Mouse (Mus musculus) hindbrain, postnatal 0 days (tissue): ENCODE data around the gene Adamts12. TPM values are rescaled to one million over a fixed set of nuclear protein-coding genes. Genes with fewer than 3 reads are reported as not detected.

Experiments used
- ATAC-seq: fragments of 200-750 bp; cut with Nextera tagmentation; 2 replicates; pipeline ENCODE4 v1.8.0; 2017; ENCODE audit warnings: mild to moderate bottlenecking, moderate TSS enrichment, moderate library complexity
- DNase-seq: peaks from one replicate; pipeline ENCODE4 v3.0.0-alpha.2; 2015; ENCODE audit warnings: low spot score
- H3K27ac ChIP-seq: fragments of 300-500 bp; sonication (generic); 2 replicates; pipeline ENCODE4 v1.5.1; 2014; ENCODE audit warnings: mild to moderate bottlenecking
- H3K27me3 ChIP-seq: fragments of 300-500 bp; sonication (generic); 2 replicates; pipeline ENCODE4 v1.6.1; 2014; ENCODE audit warnings: low read length, mixed read lengths; ENCODE audit not compliant: insufficient read depth
- H3K36me3 ChIP-seq: fragments of 300-500 bp; sonication (generic); 2 replicates; pipeline ENCODE4 v1.6.1; 2014; ENCODE audit warnings: low read length, mixed read lengths; ENCODE audit not compliant: insufficient read depth
- H3K4me1 ChIP-seq: fragments of 300-500 bp; sonication (generic); 2 replicates; pipeline ENCODE4 v1.6.1; 2014; ENCODE audit warnings: antibody characterized with exemption, low read length, mixed read lengths; ENCODE audit not compliant: insufficient read depth
- H3K4me2 ChIP-seq: fragments of 300-500 bp; sonication (generic); 2 replicates; pipeline ENCODE4 v1.6.1; 2014; ENCODE audit warnings: low read depth, mild to moderate bottlenecking, low read length, moderate library complexity, mixed read lengths
- H3K4me3 ChIP-seq: fragments of 300-500 bp; sonication (generic); 2 replicates; pipeline ENCODE4 v1.5.1; 2014; ENCODE audit warnings: low read length
- H3K9ac ChIP-seq: fragments of 300-500 bp; sonication (generic); replicated peaks from 2 replicates; pipeline ENCODE4 v1.6.1; 2014; ENCODE audit warnings: mild to moderate bottlenecking, low read length, moderate library complexity, mixed read lengths
- H3K9me3 ChIP-seq: fragments of 300-500 bp; sonication (generic); 2 replicates; pipeline ENCODE4 v1.6.1; 2016; ENCODE audit warnings: low read length, mixed read lengths
- CTCF ChIP-seq: IDR thresholded peaks from 2 replicates; pipeline ENCODE4 v1.5.1; 2016; ENCODE audit warnings: antibody characterized with exemption, control low read depth, low read depth
- WGBS: fragments of 180-500 bp; shearing (Covaris S2); extraction: QIAGEN DNeasy Blood & Tissue Kit; methylation state at CpG from one replicate; pipeline ENCODE4 v1.1.7; 2014; 5-methylcytosine and 5-hydroxymethylcytosine counted together
- polyA plus RNA-seq: library from polyadenylated mRNA; unstranded; fragments of >200 nt; fragmentation: Nextera tagmentation; extraction: Ambion mirVana; gene quantifications from 2 replicates; pipeline ENCODE4 v1.2.1, GENCODE M21; 2015
- total RNA-seq: library from RNA; depleted of rRNA; stranded (reverse); fragments of >200 nt; gene quantifications from 2 replicates; pipeline ENCODE4 v1.2.3, GENCODE M21; 2014; rRNA removed

Adamts12 gene
- total and polyA plus RNA-seq, 2 experiments from 2014 or later, result 1.3 to 7.9 TPM

GRCm38 (mm10) chr15:11383796-11384195 is 319.2 kb downstream of the Adamts12 start:
- DNase-seq (no peak), ATAC-seq (no peak)
- Histone ChIP-seq H3K27ac (no peak overlapping the region), H3K4me3 (no peak overlapping the region), H3K4me1 (no peaks in the 10 kb centered on the region), H3K36me3 (peaks cover 49% of the 10 kb centered on the region), H3K9ac (no peak overlapping the region), H3K4me2 (no peak overlapping the region), H3K9me3 (no peaks in the 10 kb centered on the region), H3K27me3 (no peaks in the 10 kb centered on the region)
- no peak for TF ChIP-seq CTCF
- 92% methylated on average over 21 of the region's 21 CpGs for WGBS

GRCm38 (mm10) chr15:11392903-11393302 is 328.3 kb downstream of the Adamts12 start:
- ATAC-seq, result no peak
- DNase-seq, result no peak

GRCm38 (mm10) chr15:11396421-11396820 is 331.8 kb downstream of the Adamts12 start:
- peaks cover 9% of the 10 kb centered on the region for H3K4me1 ChIP-seq
- H3K36me3 ChIP-seq, result peaks cover 19% of the 10 kb centered on the region
- H3K9me3 ChIP-seq, result no peaks in the 10 kb centered on the region
- ATAC-seq (no peak), DNase-seq (no peak)
- WGBS, result 94% methylated on average over 6 of the region's 6 CpGs
- H3K4me3 ChIP-seq, result no peak overlapping the region
- H3K4me2 ChIP-seq, result no peak overlapping the region
- no peak overlapping the region for H3K27ac ChIP-seq
- no peaks in the 10 kb centered on the region for H3K27me3 ChIP-seq
- no peak for TF ChIP-seq CTCF
- H3K9ac ChIP-seq, result no peak overlapping the region

More at GRCm38 (mm10) chr15:11392903-11393302, 328.3 kb downstream of the Adamts12 start:
- TF ChIP-seq CTCF, result no peak
- H3K9ac ChIP-seq, result no peak overlapping the region
- 96% methylated on average over 16 of the region's 16 CpGs for WGBS
- H3K36me3 ChIP-seq, result peaks cover 53% of the 10 kb centered on the region
- H3K27ac ChIP-seq, result no peak overlapping the region
- no peaks in the 10 kb centered on the region for H3K9me3 ChIP-seq
- H3K4me2 ChIP-seq, result no peak overlapping the region
- no peaks in the 10 kb centered on the region for H3K27me3 ChIP-seq
- no peaks in the 10 kb centered on the region for H3K4me1 ChIP-seq
- H3K4me3 ChIP-seq, result no peak overlapping the region

Other genes starting within 250 kb of the Adamts12 start
- gene C1qtnf3, start 112.5 kb upstream of the Adamts12 start, total RNA-seq, result 1.4 and 1.6 TPM in 2 replicates
- 1.4 and 1.6 TPM in 2 replicates for gene C1qtnf3, start 112.5 kb upstream of the Adamts12 start, polyA plus RNA-seq
- gene Amacr, start 83.0 kb upstream of the Adamts12 start, total RNA-seq, result 8.5 and 11.3 TPM in 2 replicates
- gene Amacr, start 83.0 kb upstream of the Adamts12 start, polyA plus RNA-seq, result 10.8 and 11.3 TPM in 2 replicates
- gene Slc45a2, start 64.1 kb upstream of the Adamts12 start, total RNA-seq, result not detected in 2 replicates
- 0.09 and 0.23 TPM in 2 replicates for gene Slc45a2, start 64.1 kb upstream of the Adamts12 start, polyA plus RNA-seq
- gene Rxfp3, start 26.8 kb upstream of the Adamts12 start, total RNA-seq, result 7.3 and 8.3 TPM in 2 replicates
- 3.2 TPM in 2 replicates for gene Rxfp3, start 26.8 kb upstream of the Adamts12 start, polyA plus RNA-seq